Comparison of ENCODE assay signal across 8 mouse cellular contexts in the genomic region with DNA sequence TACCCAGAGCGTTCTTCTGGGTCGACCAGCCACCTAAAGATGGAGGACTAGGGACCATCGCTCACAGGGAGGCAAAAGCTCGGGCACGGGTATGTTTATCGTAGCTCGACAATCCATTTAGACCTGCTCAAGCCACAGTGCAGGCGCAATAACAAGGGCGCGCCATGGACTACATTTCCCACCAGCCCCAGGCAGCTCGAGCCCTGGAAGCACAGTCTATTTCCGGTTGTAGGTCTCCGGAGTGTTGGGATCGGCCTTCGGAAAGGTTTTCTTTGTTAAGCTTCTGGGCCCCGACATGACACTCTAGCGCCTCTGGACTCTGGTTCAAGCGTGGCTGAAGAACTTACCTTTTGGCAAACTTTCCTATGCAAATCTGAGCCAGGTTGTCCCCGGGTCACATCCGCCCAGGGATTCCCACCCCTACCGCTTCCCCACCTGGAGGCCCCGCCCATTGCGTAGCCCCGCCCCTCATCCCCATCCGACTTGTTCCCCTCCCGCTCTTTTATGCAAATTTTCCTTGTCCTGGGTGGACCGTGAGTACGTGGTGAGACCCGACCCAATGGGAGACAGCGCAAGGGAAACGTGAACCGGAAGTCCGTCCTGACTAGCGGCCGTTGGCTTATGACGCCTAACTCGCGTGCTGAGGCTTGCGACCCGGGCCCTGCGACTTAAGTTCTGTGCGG. TPM values are rescaled to one million over a fixed set of nuclear protein-coding genes. Genes with fewer than 3 reads are reported as not detected.
A peak's percentile ranks its signal among the peaks of the same experiment; 100 is the strongest.
DNase-seq lines count a peak whose midpoint lies in the region; ATAC-seq lines count a peak whose summit lies in the region.

TSS of gene Zfp263 (plus strand) at position 591 of the 683 bp plus-strand sequence.

- H3K79me2 ChIP-seq in macrophage (ENCODE audit: inconsistent target) = peaks cover 47% of the 10 kb centered on the region

- H3K36me3 ChIP-seq in hindbrain, embryonic 16.5 days (ENCODE audit: control insufficient read depth, insufficient read depth, low read length) = peaks cover 23% of the 10 kb centered on the region
- peaks cover 27% of the 10 kb centered on the region for H3K36me3 ChIP-seq in macrophage (ENCODE audit: inconsistent target)

- peak within 1 kb of the TSS; percentile 90 for H3K9ac ChIP-seq in hindbrain, embryonic 16.5 days (ENCODE audit: low read depth, low read length)

- H3K27ac ChIP-seq in hindbrain, embryonic 16.5 days (ENCODE audit: low read depth, low read length) = peak within 1 kb of the TSS; percentile 95
- H3K27ac ChIP-seq in macrophage = peak within 1 kb of the TSS; percentile 88

- under 1% methylated on average over 42 of the region's 42 CpGs for WGBS in hindbrain, embryonic 16.5 days
- under 1% methylated on average over 37 of the region's 42 CpGs for WGBS in macrophage (ENCODE audit: missing documents)

- peaks cover 21% of the 10 kb centered on the region for H3K4me1 ChIP-seq in hindbrain, embryonic 16.5 days (ENCODE audit: control insufficient read depth, insufficient read depth, low read depth, low read length)

- DNase-seq in WW6 (ENCODE audit: low read depth, low spot score) = peak; percentile 91
- DNase-seq in cerebellum, postnatal 4 days (ENCODE audit: low spot score in 2 of 2) = peak; percentile 64 to 88
- peak; percentile 92 for DNase-seq in gastrocnemius, adult 18-20 months (ENCODE audit: low spot score)
- peak; percentile 89 to 93 for DNase-seq in left cerebral cortex, adult 18-20 months (ENCODE audit: low spot score in 2 of 2)
- DNase-seq in right cerebral cortex, adult 2 months (ENCODE audit: low spot score in 2 of 2) = peak; percentile 93 to 97
- peak; percentile 93 for DNase-seq in urinary bladder, postnatal 14 days (ENCODE audit: low spot score)

- H3K4me3 ChIP-seq in hindbrain, embryonic 16.5 days (ENCODE audit: low read length) = peak within 1 kb of the TSS; percentile 77
- peak within 1 kb of the TSS; percentile 90 for H3K4me3 ChIP-seq in macrophage (ENCODE audit: inconsistent target)

- peak within 1 kb of the TSS; percentile 99 for H3K4me2 ChIP-seq in hindbrain, embryonic 16.5 days (ENCODE audit: low read length)

- H3K27me3 ChIP-seq in hindbrain, embryonic 16.5 days (replicated peaks; ENCODE audit: control insufficient read depth, insufficient read depth, low read length) = no peaks in the 10 kb centered on the region

- peaks cover 3% of the 10 kb centered on the region for H3K9me3 ChIP-seq in hindbrain, embryonic 16.5 days (ENCODE audit: control insufficient read depth, low read length)

- peak; percentile 98 for ATAC-seq in hindbrain, embryonic 16.5 days

RNA-seq across cellular contexts. Expression of gene Zfp263, which starts in this region (rescaled TPM):
- total RNA-seq in gastrocnemius, adult 18-20 months (2021) = 1 to 10 TPM; 5.4 to 6.1 TPM
- 40.6 and 47.5 TPM in 2 replicates for polyA plus RNA-seq in hindbrain, embryonic 16.5 days (2015; fragmentation: Nextera tagmentation; extraction: Ambion mirVana)
- 10 to 100 TPM; 17.2 to 19.3 TPM for total RNA-seq in left cerebral cortex, adult 18-20 months (2021)
- 1,000 to 10,000 TPM in 10 of 26 experiments, 100 to 1,000 TPM in 16; 250 to 1,889 (median 705) TPM for total RNA-seq in macrophage (2018; cell fraction: chromatin; rRNA removed)
- 100 to 1,000 TPM in 7 of 26 experiments, 10 to 100 TPM in 19; 32.9 to 187 (median 57.1) TPM for total RNA-seq in macrophage (2018; cell fraction: cytosol; rRNA removed)
- total RNA-seq in macrophage (2018; cell fraction: nucleus; rRNA removed) = 1,000 to 10,000 TPM in 3 of 26 experiments, 100 to 1,000 TPM in 23; 138 to 1,215 (median 590) TPM
- polyA plus RNA-seq in macrophage (2018) = 33.4 to 51.2 TPM (median 45.8 TPM) in 3 replicates

Comparison
In these comparisons a context has a peak if more than half of its experiments do, and no peak if none do; other contexts are left out.
1. Peak in every context shown above with its lines: DNase-seq, ATAC-seq, H3K4me3 ChIP-seq and H3K27ac ChIP-seq.